Mouse (Mus musculus): ENCODE measurements at regions not wholly inside any gene's neighbourhood (a gene's known extent, or its start where the extent isn't known, plus 50 kb on each side); places are given as distances from the start of the nearest gene placed in this dataset.

- Histone ChIP-seq H3K27me3 (ENCODE audit: control insufficient read depth, insufficient read depth, low read length) (no peaks in the 10 kb centered on the region), H3K79me2 (replicated peaks; ENCODE audit: control insufficient read depth, insufficient read depth, low read length) (no peaks in the 10 kb centered on the region), H3K4me1 (ENCODE audit: control insufficient read depth, insufficient read depth, low read length) (no peaks in the 10 kb centered on the region), H3K4me3 (no peak overlapping the region), H3K27ac (no peak overlapping the region), H3K36me3 (ENCODE audit: control insufficient read depth, insufficient read depth, low read length) (no peaks in the 10 kb centered on the region), H3K9ac (ENCODE audit: low read depth, low read length) (no peak overlapping the region)
- no peak for TF ChIP-seq EP300 (IDR thresholded peaks at IDR 0.05; ENCODE audit: insufficient read depth, low read depth, low read length)
- no peak for TF ChIP-seq CTCF (IDR thresholded peaks at IDR 0.05)
- no peak for TF ChIP-seq POLR2A (IDR thresholded peaks at IDR 0.05; ENCODE audit: insufficient read depth, low read depth, low read length)
- 61% methylated on average over 7 of the region's 7 CpGs for WGBS
- intact Hi-C loops (cut with DNase I): no loop called here
- no peak for DNase-seq
These were observed 112.8 kb upstream of the Azi2 start for GRCm38 (mm10) chr9:117927466-117927847.

DNA sequence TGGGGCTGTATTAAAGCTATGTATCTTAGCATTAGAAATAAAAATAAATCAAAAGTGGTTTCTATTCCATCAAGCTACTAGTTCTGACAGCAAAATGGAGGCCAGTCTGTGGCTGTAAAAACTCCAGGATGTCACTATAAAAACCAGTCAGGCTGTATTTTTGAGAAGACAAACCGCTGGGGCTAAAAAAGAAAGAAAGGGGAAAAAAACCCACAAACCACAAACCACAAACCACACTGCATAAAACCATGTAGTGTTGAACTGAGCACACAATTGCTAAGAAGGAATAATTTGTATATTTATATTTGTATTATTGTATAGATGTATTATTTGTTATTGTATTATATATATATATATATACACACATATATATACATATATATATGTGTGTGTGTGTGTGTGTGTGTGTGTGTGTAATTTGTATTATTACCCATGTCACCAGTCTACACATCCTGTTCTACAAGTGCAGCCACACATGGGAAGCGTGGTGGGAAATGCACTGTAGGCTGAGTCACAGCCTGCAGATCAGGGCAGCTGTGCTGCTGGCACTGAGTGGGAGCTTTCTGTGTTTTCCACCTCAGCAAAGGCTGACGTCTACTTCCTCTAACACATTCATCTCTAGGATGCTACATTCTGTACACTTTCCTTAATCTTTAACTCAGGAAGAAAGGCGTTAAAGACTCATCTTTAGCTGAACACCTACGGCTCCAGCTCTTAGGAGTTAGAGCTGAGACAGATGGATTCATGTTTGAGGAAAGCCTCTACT is 113.4 kb upstream of the Azi2 start:
- no peak for DNase-seq
- H3K4me3 ChIP-seq: no peak overlapping the region

GRCm38 (mm10) chr9:117922992-117923391 is 117.3 kb upstream of the Azi2 start:
- WGBS: 11% methylated on average over 4 of the region's 4 CpGs
- Histone ChIP-seq H3K4me1 (ENCODE audit: control insufficient read depth, insufficient read depth, low read length) (no peaks in the 10 kb centered on the region), H3K79me2 (replicated peaks; ENCODE audit: control insufficient read depth, insufficient read depth, low read length) (no peaks in the 10 kb centered on the region), H3K27ac (no peak overlapping the region), H3K36me3 (ENCODE audit: control insufficient read depth, insufficient read depth, low read length) (no peaks in the 10 kb centered on the region), H3K4me3 (no peak overlapping the region), H3K27me3 (ENCODE audit: control insufficient read depth, insufficient read depth, low read length) (no peaks in the 10 kb centered on the region), H3K9ac (ENCODE audit: low read depth, low read length) (no peak overlapping the region)
- intact Hi-C loops (cut with DNase I): no loop called here
- DNase-seq: no peak
- TF ChIP-seq CTCF (IDR thresholded peaks at IDR 0.05) (no peak), EP300 (IDR thresholded peaks at IDR 0.05; ENCODE audit: insufficient read depth, low read depth, low read length) (no peak), POLR2A (IDR thresholded peaks at IDR 0.05; ENCODE audit: insufficient read depth, low read depth, low read length) (no peak)

More for the DNA sequence above, 113.4 kb upstream of the Azi2 start:
- no peaks in the 10 kb centered on the region for H3K27me3 ChIP-seq (ENCODE audit: control insufficient read depth, insufficient read depth, low read length)
- TF ChIP-seq POLR2A (IDR thresholded peaks at IDR 0.05; ENCODE audit: insufficient read depth, low read depth, low read length) (no peak), CTCF (IDR thresholded peaks at IDR 0.05) (no peak), EP300 (IDR thresholded peaks at IDR 0.05; ENCODE audit: insufficient read depth, low read depth, low read length) (no peak)
- no peaks in the 10 kb centered on the region for H3K36me3 ChIP-seq (ENCODE audit: control insufficient read depth, insufficient read depth, low read length)
- intact Hi-C loops (cut with DNase I): no loop called here
- WGBS: 61% methylated on average over 5 of the region's 5 CpGs
- no peak overlapping the region for H3K27ac ChIP-seq
- no peaks in the 10 kb centered on the region for H3K79me2 ChIP-seq (replicated peaks; ENCODE audit: control insufficient read depth, insufficient read depth, low read length)
- no peaks in the 10 kb centered on the region for H3K4me1 ChIP-seq (ENCODE audit: control insufficient read depth, insufficient read depth, low read length)
- no peak overlapping the region for H3K9ac ChIP-seq (ENCODE audit: low read depth, low read length)

GRCm38 (mm10) chr9:117907895-117908424 is 132.3 kb upstream of the Azi2 start:
- Histone ChIP-seq H3K79me2 (replicated peaks; ENCODE audit: control insufficient read depth, insufficient read depth, low read length) (no peaks in the 10 kb centered on the region), H3K9ac (ENCODE audit: low read depth, low read length) (no peak overlapping the region), H3K36me3 (ENCODE audit: control insufficient read depth, insufficient read depth, low read length) (no peaks in the 10 kb centered on the region), H3K27me3 (ENCODE audit: control insufficient read depth, insufficient read depth, low read length) (no peaks in the 10 kb centered on the region), H3K27ac (no peak overlapping the region), H3K4me3 (no peak overlapping the region), H3K4me1 (ENCODE audit: control insufficient read depth, insufficient read depth, low read length) (no peaks in the 10 kb centered on the region)
- 78% methylated on average over 10 of the region's 10 CpGs for WGBS
- intact Hi-C loops (cut with DNase I): loop anchor here (10.0 kb wide), 1 partner anchor 127 kb away; no protein-coding TSS in a partner anchor
- DNase-seq: no peak
- TF ChIP-seq POLR2A (IDR thresholded peaks at IDR 0.05; ENCODE audit: insufficient read depth, low read depth, low read length) (no peak), CTCF (IDR thresholded peaks at IDR 0.05) (no peak), EP300 (IDR thresholded peaks at IDR 0.05; ENCODE audit: insufficient read depth, low read depth, low read length) (no peak)

- DNase-seq: no peak
- Histone ChIP-seq H3K36me3 (ENCODE audit: control insufficient read depth, insufficient read depth, low read length) (no peaks in the 10 kb centered on the region), H3K4me1 (ENCODE audit: control insufficient read depth, insufficient read depth, low read length) (no peaks in the 10 kb centered on the region), H3K27ac (no peak overlapping the region), H3K27me3 (ENCODE audit: control insufficient read depth, insufficient read depth, low read length) (no peaks in the 10 kb centered on the region), H3K9ac (ENCODE audit: low read depth, low read length) (no peak overlapping the region), H3K4me3 (no peak overlapping the region), H3K79me2 (replicated peaks; ENCODE audit: control insufficient read depth, insufficient read depth, low read length) (no peaks in the 10 kb centered on the region)
- intact Hi-C loops (cut with DNase I): loop anchor here (10.0 kb wide), 1 partner anchor 130 kb away; no protein-coding TSS in a partner anchor
- no peak for TF ChIP-seq EP300 (IDR thresholded peaks at IDR 0.05; ENCODE audit: insufficient read depth, low read depth, low read length)
- no peak for TF ChIP-seq CTCF (IDR thresholded peaks at IDR 0.05)
- no peak for TF ChIP-seq POLR2A (IDR thresholded peaks at IDR 0.05; ENCODE audit: insufficient read depth, low read depth, low read length)
- 89% methylated on average over 10 of the region's 10 CpGs for WGBS
These were observed 135.1 kb upstream of the Azi2 start for GRCm38 (mm10) chr9:117905045-117905747.
